In the genomic region with DNA sequence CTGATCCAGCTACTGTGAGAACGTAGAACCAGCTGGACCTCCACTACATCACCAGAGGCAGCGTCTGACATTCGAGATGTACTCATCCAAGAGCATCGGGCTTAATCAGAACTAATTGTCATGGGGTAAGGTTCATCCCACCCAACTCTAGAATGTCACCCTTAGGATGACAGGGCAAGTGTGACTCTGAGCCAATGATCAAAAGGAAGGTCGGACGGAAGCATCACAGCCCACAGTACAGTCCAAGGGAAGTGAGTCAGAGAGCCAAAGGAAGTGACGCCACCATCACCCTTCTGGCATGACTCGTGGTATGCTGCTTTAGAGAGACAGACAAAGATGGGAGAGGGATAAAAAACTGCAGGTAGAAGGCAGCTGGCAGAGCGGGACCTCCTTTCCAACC, we compare ENCODE assay signal across 30 mouse cellular contexts. TPM values are rescaled to one million over a fixed set of nuclear protein-coding genes. Genes with fewer than 3 reads are reported as not detected.
A peak's percentile ranks its signal among the peaks of the same experiment; 100 is the strongest.
DNase-seq lines count a peak whose midpoint lies in the region; ATAC-seq and TF ChIP-seq lines count a peak whose summit lies in the region.
"Had no signal": no experiment of that assay in that cellular context is flagged by ENCODE, and none has a peak within 500 bp of the region (broad histone marks: within the 10 kb centered on the region; RNA-seq: fewer than 3 reads in every experiment).

No protein-coding gene starts in this region.

- peak; percentile 91 for DNase-seq in R1 (ENCODE audit: low read depth, low spot score)
- DNase-seq in left cerebral cortex, adult 9 months (ENCODE audit: low spot score in 2 of 2) = no peak
- no peak for DNase-seq in left cerebral cortex, adult 8-10 months (ENCODE audit: low spot score in 2 of 2)
- DNase-seq in heart, adult 9 months (ENCODE audit: low spot score in 2 of 2) = no peak
- DNase-seq in natural killer cell, adult 2 months (ENCODE audit: low spot score in 2 of 2) = no peak
- DNase-seq: adrenal gland, postnatal 14 days; cerebellum, adult 11-12 months; cerebellum, adult 9-11 months; gastrocnemius, postnatal 14 days; heart, adult 18-20 months; kidney, adult 18-20 months; kidney, postnatal 25 days; left cerebral cortex, postnatal 4 days; liver, postnatal 0 days; lung, postnatal 36 days; right cerebral cortex, adult 18-20 months; spleen, adult 18-20 months; thymus, postnatal 14 days had no signal

- peaks cover 79% of the 10 kb centered on the region for H3K4me1 ChIP-seq in E14TG2a.4 (replicated peaks; ENCODE audit: low read depth, low read length)
- H3K4me1 ChIP-seq: embryonic facial prominence, embryonic 10.5 days; embryonic facial prominence, embryonic 15.5 days; forebrain, embryonic 13.5 days; heart, embryonic 12.5 days; midbrain, embryonic 15.5 days had no signal

- no peaks in the 10 kb centered on the region for H3K36me3 ChIP-seq in E14TG2a.4 (ENCODE audit: insufficient read depth, low read length)
- H3K36me3 ChIP-seq: embryonic facial prominence, embryonic 10.5 days; embryonic facial prominence, embryonic 15.5 days; heart, embryonic 12.5 days; kidney, embryonic 15.5 days; liver, embryonic 12.5 days; midbrain, embryonic 10.5 days; midbrain, embryonic 15.5 days had no signal

- no peaks in the 10 kb centered on the region for H3K9me3 ChIP-seq in E14TG2a.4 (ENCODE audit: low read length)
- H3K9me3 ChIP-seq: embryonic facial prominence, embryonic 10.5 days; embryonic facial prominence, embryonic 15.5 days; forebrain, embryonic 13.5 days; heart, embryonic 12.5 days; kidney, embryonic 15.5 days; liver, embryonic 12.5 days; midbrain, embryonic 10.5 days; midbrain, embryonic 15.5 days had no signal

- peak overlapping the region; percentile 52 for H3K4me3 ChIP-seq in E14TG2a.4 (replicated peaks; ENCODE audit: low read length)
- H3K4me3 ChIP-seq: embryonic facial prominence, embryonic 10.5 days; embryonic facial prominence, embryonic 15.5 days; forebrain, embryonic 13.5 days; heart, embryonic 12.5 days; kidney, embryonic 15.5 days; left cerebral cortex, adult 2 months; liver, embryonic 12.5 days; midbrain, embryonic 10.5 days; midbrain, embryonic 15.5 days had no signal

- TF ChIP-seq CTCF in E14TG2a.4 (conservative IDR thresholded peaks at IDR 0.05; ENCODE audit: low read length) = no peak

- no peaks in the 10 kb centered on the region for H3K27me3 ChIP-seq in E14TG2a.4 (ENCODE audit: insufficient read depth, low read length)
- H3K27me3 ChIP-seq: CH12.LX; embryonic facial prominence, embryonic 15.5 days; forebrain, embryonic 13.5 days; heart, embryonic 12.5 days; kidney, embryonic 15.5 days; liver, embryonic 12.5 days; midbrain, embryonic 15.5 days had no signal

- ATAC-seq in granulocyte monocyte progenitor cell, adult 5-6 weeks (replicated peaks; ENCODE audit: poor library complexity, severe bottlenecking) = peak; percentile 66
- ATAC-seq: forebrain, embryonic 13.5 days; liver, embryonic 12.5 days; liver, postnatal 0 days; midbrain, embryonic 15.5 days had no signal

RNA-seq across cellular contexts. Expression of a gene that starts 7.6 kb away (rescaled TPM):
- total RNA-seq in granulocyte monocyte progenitor cell, adult 5-6 weeks (2014; fragmentation: Nextera tagmentation) = 17.9 and 18.7 TPM in 2 replicates
- total RNA-seq in granulocyte monocyte progenitor cell, adult 5-6 weeks (2017) = 15.6 and 21.4 TPM in 2 replicates
- 10 to 100 TPM; 42.0 to 51.2 (median 46.6) TPM for total RNA-seq in left cerebral cortex, adult 8-10 months (2022)

RNA-seq across cellular contexts. Expression of a gene that starts 31.7 kb away (rescaled TPM):
- 55.3 and 55.8 TPM in 2 replicates for total RNA-seq in granulocyte monocyte progenitor cell, adult 5-6 weeks (2014; fragmentation: Nextera tagmentation)
- 38.0 and 47.4 TPM in 2 replicates for total RNA-seq in granulocyte monocyte progenitor cell, adult 5-6 weeks (2017)
- total RNA-seq in left cerebral cortex, adult 8-10 months (2022) = 10 to 100 TPM; 61.4 to 70.4 (median 65.8) TPM
